Mouse (Mus musculus) spleen, adult 2 months (tissue): ENCODE results near the gene Prom1. TPM values are rescaled to one million over a fixed set of nuclear protein-coding genes. Genes with fewer than 3 reads are reported as not detected.

ENCODE experiments used
- DNase-seq, 2 experiments: peaks; one replicate each; pipeline versions ENCODE4 v3.0.0 to v3.0.0-alpha.2; 2012 to 2021; ENCODE audit warnings: low spot score in 2 of 2, low read depth in 1 of 2
- H3K27ac ChIP-seq: fragments of 200-500 bp; 2 replicates; pipeline ENCODE4 v1.5.1; 2012; ENCODE audit warnings: low read length, inconsistent platforms; ENCODE audit not compliant: insufficient read depth
- H3K27me3 ChIP-seq: fragments of 200-500 bp; 2 replicates; pipeline ENCODE4 v1.6.1; 2012; ENCODE audit warnings: mild to moderate bottlenecking, moderate library complexity, low read length, inconsistent platforms; ENCODE audit not compliant: control insufficient read depth, insufficient read depth
- H3K36me3 ChIP-seq: fragments of 200-500 bp; 2 replicates; pipeline ENCODE4 v1.6.1; 2012; ENCODE audit warnings: mild to moderate bottlenecking, low read length, inconsistent platforms; ENCODE audit not compliant: control insufficient read depth, insufficient read depth
- H3K4me1 ChIP-seq: fragments of 200-500 bp; 2 replicates; pipeline ENCODE4 v1.6.1; 2011; ENCODE audit warnings: inconsistent platforms; ENCODE audit not compliant: control insufficient read depth, insufficient read depth, insufficient read length
- H3K4me3 ChIP-seq: fragments of 200-500 bp; 2 replicates; pipeline ENCODE4 v1.5.1; 2011; ENCODE audit warnings: mild to moderate bottlenecking, inconsistent platforms; ENCODE audit not compliant: insufficient read depth, insufficient read length; ENCODE audit errors: extremely low read depth
- CTCF ChIP-seq: fragments of 200-500 bp; IDR thresholded peaks from 2 replicates; pipeline ENCODE4 v1.5.1; 2011; ENCODE audit warnings: mild to moderate bottlenecking, inconsistent platforms; ENCODE audit not compliant: insufficient read depth, insufficient read length, insufficient replicate concordance; ENCODE audit errors: extremely low read depth
- POLR2A ChIP-seq: fragments of 200-500 bp; IDR thresholded peaks from 2 replicates; pipeline ENCODE4 v1.6.1; 2011; ENCODE audit warnings: low read depth, low read length, inconsistent platforms
- WGBS: fragments of 180-500 bp; shearing (Covaris S2); methylation state at CpG from one replicate; pipeline ENCODE4 v1.1.7; 2018; 5-methylcytosine and 5-hydroxymethylcytosine counted together
- polyA plus RNA-seq: library from polyadenylated mRNA; depleted of rRNA; stranded (reverse); fragments of >200 nt; gene quantifications from 2 replicates; pipeline ENCODE4 v1.2.3, GENCODE M21; 2012; rRNA removed

Prom1 gene
- polyA plus RNA-seq, 1 experiment = 0.79 TPM

GRCm38 (mm10) chr5:43959884-43960440 is 141.9 kb downstream of the Prom1 start:
- no peak for DNase-seq
- no peaks in the 10 kb centered on the region for H3K36me3 ChIP-seq
- WGBS = 89% methylated on average over 3 of the region's 3 CpGs
- H3K27me3 ChIP-seq = no peaks in the 10 kb centered on the region
- TF ChIP-seq POLR2A (no peak), CTCF (no peak)
- no peaks in the 10 kb centered on the region for H3K4me1 ChIP-seq
- H3K4me3 ChIP-seq = no peak overlapping the region
- H3K27ac ChIP-seq = no peak overlapping the region

DNA sequence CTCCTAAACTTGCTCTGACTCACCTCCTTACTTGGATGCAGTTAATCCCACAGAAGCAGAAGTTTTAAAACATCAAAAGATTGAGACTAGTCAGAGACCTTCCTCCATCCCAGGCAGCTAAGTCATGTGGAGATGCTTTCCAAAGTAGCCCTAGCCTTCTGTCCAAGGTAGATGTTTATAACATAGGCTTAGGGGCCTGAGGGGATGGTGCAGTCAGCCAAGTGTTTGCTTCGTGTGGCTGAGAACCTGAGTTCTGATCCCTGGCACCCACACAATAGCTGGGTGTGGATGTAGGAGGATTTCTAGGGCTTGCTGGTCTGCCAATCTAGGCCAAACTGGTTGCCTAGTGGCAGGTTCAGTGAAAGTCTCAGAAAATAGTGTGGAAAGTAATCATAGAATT is 148.6 kb downstream of the Prom1 start:
- Histone ChIP-seq H3K4me3 (no peak overlapping the region), H3K36me3 (no peaks in the 10 kb centered on the region), H3K27ac (no peak overlapping the region), H3K4me1 (no peaks in the 10 kb centered on the region; the same call in 1 of the 2 replicates), H3K27me3 (no peaks in the 10 kb centered on the region)
- TF ChIP-seq CTCF (no peak), POLR2A (no peak)
- WGBS = 89% methylated on average over 1 of the region's 1 CpGs
- DNase-seq = no peak

DNA sequence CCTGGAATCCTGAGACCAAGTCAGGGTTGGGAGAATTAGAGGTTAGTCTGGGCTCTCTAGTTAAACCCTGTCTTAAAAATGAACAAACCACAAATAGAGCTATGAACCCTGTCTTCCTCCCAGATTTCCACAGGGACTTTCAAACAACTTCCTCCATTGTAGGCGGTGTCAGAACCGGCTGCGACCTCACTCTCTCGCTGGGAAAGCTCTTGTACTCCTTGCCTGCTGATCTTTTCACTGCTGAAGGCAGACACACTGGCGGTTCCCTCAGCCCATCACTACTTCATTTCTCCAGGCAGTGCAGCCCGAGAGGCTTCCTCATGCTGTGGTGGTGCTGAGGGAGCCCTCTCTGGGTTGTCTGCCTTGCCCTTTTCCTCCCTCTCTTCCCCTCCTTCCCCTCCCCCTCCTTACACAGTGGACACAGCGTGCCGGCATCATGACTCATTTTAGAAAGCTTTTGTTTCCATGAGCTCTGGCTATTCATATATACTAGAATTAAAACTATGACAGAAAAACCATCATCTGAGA is 153.0 kb downstream of the Prom1 start:
- 8% methylated on average over 8 of the region's 8 CpGs for WGBS
- Histone ChIP-seq H3K36me3 (no peaks in the 10 kb centered on the region), H3K27ac (peak overlapping the region; percentile 86), H3K4me3 (peak overlapping the region; percentile 25), H3K4me1 (peaks cover 10% of the 10 kb centered on the region), H3K27me3 (no peaks in the 10 kb centered on the region)
- no peak for TF ChIP-seq CTCF
- TF ChIP-seq POLR2A = no peak
- DNase-seq = peak; percentile 9 to 43

- peak; percentile 83 to 85 for DNase-seq
Observed at GRCm38 (mm10) chr5:43948111-43948743, 153.6 kb downstream of the Prom1 start.

DNA sequence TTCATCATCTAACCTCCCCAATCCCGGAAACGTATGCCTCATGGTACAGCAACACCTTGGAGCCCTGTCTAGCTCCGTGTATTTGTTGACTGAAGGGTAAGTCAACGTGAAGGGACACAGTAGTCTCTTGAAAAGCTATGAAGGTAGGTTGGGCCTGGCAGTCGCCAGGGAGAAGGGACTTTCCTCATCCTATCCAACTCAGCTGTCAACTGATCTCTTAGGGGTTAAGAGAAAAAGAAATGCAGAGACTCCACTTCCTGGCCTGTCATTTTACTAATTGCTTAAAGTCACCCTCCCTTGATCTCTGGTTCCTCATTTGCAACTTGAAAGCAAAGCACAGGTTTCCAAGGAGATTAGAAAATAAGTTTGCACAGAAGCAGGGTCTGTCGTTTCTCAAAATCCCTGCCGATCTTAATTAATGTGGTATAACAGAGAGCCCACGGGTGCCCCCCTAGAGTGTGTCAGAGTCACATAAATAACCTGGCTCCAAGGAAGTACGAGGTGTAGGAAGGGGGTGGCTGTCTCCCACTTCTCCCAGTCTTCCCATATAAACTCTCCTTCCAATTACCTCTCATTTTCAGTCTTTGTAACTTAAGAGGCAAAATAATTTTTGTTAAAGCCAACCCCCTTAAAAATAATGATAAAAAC is 154.4 kb downstream of the Prom1 start:
- Histone ChIP-seq H3K4me1 (peaks cover 10% of the 10 kb centered on the region), H3K4me3 (peak overlapping the region; percentile 51), H3K27me3 (no peaks in the 10 kb centered on the region), H3K36me3 (no peaks in the 10 kb centered on the region), H3K27ac (peak overlapping the region; percentile 89)
- WGBS = 10% methylated on average over 9 of the region's 9 CpGs
- DNase-seq = peak; percentile 12 to 63
- TF ChIP-seq POLR2A (no peak), CTCF (no peak)

More at GRCm38 (mm10) chr5:43948111-43948743, 153.6 kb downstream of the Prom1 start:
- Histone ChIP-seq H3K27ac (peak overlapping the region; percentile 89), H3K36me3 (no peaks in the 10 kb centered on the region), H3K4me3 (peak overlapping the region; percentile 51), H3K4me1 (peaks cover 10% of the 10 kb centered on the region), H3K27me3 (no peaks in the 10 kb centered on the region)
- 2% methylated on average over 27 of the region's 27 CpGs for WGBS
- TF ChIP-seq POLR2A (peak; percentile 72), CTCF (no peak)

Other genes starting within 250 kb of the Prom1 start
- 37.3 and 38.9 TPM in 2 replicates for gene Cd38, start 233.5 kb downstream of the Prom1 start, polyA plus RNA-seq
- 0.42 TPM in 1 of 2 replicates, not detected in the other for gene Gm7879, start 188.9 kb downstream of the Prom1 start, polyA plus RNA-seq
- gene Fgfbp1, start 120.3 kb downstream of the Prom1 start, polyA plus RNA-seq = not detected in 2 replicates
- gene Tapt1, start 124.6 kb upstream of the Prom1 start, polyA plus RNA-seq = 22.2 and 27.4 TPM in 2 replicates